Mouse (Mus musculus) megakaryocyte, embryonic 14.5 days (primary cell): Measurements from ENCODE around the gene Coq9.

ENCODE experiments used
- FLI1 ChIP-seq: IDR thresholded peaks from 2 replicates; pipeline ENCODE4 v1.6.1; 2012; ENCODE audit warnings: low read length, inconsistent platforms, mixed read lengths
- GATA1 ChIP-seq: IDR thresholded peaks from 3 replicates; pipeline ENCODE4 v1.6.1; 2012; ENCODE audit warnings: mixed read lengths, low read length, inconsistent platforms, borderline replicate concordance

- TF ChIP-seq FLI1 (no peak), GATA1 (no peak)
These were observed 30.6 kb upstream of the Coq9 start for GRCm38 (mm10) chr8:94807506-94807905.
